Mouse (Mus musculus) myocyte (in vitro differentiated cells): ENCODE measurements around the gene Raph1.

ENCODE experiments used
- E2F4 ChIP-seq: IDR thresholded peaks from one replicate; pipeline ENCODE4 v1.6.1; 2011; ENCODE audit warnings: mild to moderate bottlenecking, control low read depth, moderate library complexity; ENCODE audit not compliant: insufficient read depth
- POLR2A ChIP-seq: IDR thresholded peaks from one replicate; pipeline ENCODE4 v1.6.1; 2011; ENCODE audit warnings: low read depth, mild to moderate bottlenecking, control low read depth, moderate library complexity; ENCODE audit not compliant: insufficient read length

DNA sequence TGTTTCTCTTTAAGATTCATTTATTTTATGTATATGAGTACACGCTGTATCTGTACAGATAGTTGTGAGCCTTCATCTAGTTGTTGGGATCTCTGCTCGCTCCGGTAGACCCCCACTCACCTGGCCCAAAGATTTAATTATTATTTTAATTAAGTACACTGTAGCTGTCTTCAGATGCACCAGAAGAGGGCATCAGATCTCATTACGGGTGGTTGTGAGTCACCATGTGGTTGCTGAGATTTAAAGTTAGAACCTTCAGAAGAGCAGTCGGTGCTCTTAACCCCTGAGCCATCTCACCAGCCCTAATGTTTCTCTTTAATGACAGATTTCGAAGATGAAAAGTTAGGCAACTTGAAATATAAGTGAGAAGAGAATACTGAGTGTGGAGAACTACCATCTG, 36.8 kb downstream of the Raph1 start:
- TF ChIP-seq POLR2A (no peak), E2F4 (no peak)
